Mouse (Mus musculus) erythroblast, adult 5-6 weeks (primary cell): ENCODE data around the gene Socs7. TPM values are rescaled to one million over a fixed set of nuclear protein-coding genes. Genes with fewer than 3 reads are reported as not detected.

ENCODE experiments used
- ATAC-seq: replicated peaks from 2 replicates; pipeline ENCODE4 v1.8.0; 2016; ENCODE audit warnings: moderate number of reproducible peaks, mild to moderate bottlenecking, moderate TSS enrichment, inconsistent platforms; ENCODE audit not compliant: poor library complexity, low FRiP score, severe bottlenecking
- total RNA-seq, 2 experiments: library from RNA; stranded (forward) in 1 of 2; stranded (reverse) in 1 of 2; fragments of 150-400 nt in 1 of 2; fragments of 200-764, 138-1000 nt in 1 of 2; gene quantifications; 2 replicates each; pipeline versions ENCODE4 v1.2.3 to v1.2.4; 2015 to 2017; ENCODE audit warnings: low replicate concordance in 2 of 2

Socs7 gene
- total RNA-seq, 2 experiments from 2014 or later, result 2.0 to 3.1 TPM

DNA sequence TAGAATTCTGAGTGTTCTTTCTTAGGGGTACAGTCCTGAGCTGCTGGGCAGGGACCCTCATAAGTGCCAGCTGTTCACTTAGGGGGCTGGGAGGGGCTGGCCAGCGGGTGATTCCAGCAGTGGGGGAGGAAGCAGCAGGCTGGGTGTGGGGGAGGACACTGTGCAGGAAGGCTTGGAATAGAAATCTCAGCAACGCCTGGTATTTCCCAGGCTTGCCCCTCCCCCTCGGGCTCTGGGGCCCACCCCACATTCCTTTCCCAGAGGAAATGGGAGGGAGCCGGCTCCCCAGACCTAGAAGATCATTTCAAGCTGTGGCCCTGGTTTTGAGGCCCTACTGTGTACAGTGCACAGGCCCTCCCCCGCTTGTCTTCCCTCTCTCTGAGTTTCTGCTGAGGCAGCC lies 75.4 kb downstream of the Socs7 start:
- no peak for ATAC-seq

DNA sequence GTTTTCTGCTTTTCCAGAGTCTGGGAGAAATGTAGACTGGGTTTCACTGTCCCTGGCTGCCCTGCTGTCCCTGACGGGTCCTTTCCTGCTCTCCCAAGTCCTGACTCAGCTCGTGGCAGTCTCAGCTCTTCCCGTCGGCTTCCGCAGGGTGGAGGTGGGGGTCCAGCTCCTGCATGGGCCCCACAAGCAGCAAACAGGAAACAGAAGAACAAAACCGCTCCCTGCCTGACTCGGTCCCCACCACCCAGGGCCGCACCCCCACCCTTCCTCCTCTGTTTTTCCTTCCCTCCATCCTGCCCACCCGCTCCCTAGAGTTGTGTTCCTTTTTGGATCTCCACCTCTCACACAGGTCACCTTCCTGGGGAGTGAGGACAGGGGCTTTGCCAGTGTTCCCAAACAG lies 76.5 kb downstream of the Socs7 start:
- ATAC-seq, result no peak

DNA sequence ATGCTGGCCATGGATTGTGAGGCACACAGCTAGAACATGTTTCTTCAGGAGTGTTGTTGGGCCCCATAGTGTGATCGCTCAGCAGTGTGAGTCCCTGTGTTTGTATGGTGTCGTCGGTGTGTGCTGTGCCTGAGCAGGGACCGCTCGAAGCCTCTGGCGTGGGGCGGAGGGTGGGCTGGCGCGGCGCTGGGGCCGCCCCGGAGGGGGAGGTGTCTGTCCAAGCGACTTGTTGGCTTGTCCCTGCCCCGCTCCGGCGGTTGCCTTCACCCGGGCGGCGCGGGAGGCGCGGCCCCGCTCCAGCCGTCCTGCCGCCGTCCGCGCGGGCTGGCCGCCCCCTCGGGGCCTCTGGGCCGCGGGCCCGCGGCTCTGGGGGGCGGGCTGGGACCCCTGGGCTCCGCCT lies 77.6 kb downstream of the Socs7 start:
- peak; percentile 59 for ATAC-seq

DNA sequence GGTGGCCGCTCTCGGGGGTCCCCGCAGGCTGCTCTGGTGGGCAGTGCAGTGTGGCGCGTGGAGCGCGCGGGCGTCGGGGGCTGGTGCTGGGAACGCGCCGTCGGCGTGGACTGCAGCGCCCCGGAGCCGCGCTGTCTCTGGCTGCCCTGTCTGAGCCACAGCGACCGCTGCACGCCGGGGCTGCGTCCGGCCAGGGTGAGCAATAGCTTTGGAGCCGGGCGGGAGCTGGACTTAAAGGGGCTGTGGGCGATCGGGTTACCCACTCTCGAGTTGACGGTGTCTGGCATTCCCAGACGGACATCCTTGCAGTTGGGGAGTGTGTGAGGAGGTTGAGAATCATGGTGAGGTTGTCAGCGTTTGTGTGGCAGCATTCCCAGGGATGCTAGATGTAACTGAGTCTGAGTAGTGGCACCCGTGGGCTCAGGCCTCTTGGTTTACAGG lies 78.1 kb downstream of the Socs7 start:
- ATAC-seq, result 0 out of 2 replicates have a peak, but pooled peaks have one; percentile 5

DNA sequence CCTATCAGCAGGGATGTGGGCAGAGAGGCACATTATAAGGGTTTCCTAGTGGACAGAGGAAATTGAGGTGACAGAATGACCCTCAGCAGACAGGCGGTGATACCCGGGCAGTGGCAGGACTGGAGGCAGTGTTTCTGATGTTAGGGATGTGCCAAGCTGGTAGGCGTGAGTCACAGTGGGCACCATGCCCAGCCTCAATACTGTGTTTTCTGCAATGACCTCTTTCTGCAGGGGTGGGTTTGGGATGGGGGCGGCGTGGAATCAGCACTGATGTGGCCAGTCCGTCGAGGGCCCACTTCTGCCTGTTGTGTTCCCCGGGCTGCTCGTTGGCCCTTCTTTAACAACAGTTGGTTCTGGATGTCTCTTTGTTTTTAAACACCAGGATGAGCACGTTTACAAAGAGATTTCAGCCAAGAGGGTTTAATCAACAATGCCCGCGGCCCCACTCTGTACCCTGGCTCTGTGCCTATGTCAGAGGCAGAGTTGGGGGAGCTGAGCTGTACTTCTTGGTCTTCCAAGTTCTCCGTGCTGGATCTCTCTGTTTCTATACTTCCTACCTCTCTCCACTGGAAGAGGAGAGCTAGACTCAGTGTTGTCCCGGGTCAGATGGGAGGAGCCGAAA lies 78.8 kb downstream of the Socs7 start:
- 0 out of 2 replicates have a peak, but pooled peaks have one; percentile 21 for ATAC-seq

DNA sequence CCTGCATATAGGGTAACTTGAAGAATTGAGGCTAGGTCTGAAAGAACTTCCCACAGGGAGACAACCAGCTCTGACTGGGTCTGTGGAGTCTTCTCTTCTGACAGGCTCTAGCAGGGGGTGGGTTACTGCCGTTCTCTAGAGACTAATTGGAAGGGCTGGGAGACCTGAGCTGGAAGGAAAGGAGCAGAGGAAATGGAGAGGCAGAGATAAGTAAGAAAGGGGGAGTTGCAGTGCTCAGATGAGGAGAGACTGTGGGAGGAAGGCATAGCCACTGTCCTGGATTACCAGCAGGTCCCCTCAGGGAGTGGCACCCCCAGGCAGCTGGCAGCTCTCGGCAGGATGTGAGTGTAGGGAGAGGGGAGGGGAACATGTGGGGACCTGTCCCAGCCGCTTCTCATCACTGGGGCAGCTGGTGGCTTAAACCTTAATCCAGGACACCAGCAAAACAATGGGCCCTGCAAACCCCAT lies 79.3 kb downstream of the Socs7 start:
- ATAC-seq, result no peak

DNA sequence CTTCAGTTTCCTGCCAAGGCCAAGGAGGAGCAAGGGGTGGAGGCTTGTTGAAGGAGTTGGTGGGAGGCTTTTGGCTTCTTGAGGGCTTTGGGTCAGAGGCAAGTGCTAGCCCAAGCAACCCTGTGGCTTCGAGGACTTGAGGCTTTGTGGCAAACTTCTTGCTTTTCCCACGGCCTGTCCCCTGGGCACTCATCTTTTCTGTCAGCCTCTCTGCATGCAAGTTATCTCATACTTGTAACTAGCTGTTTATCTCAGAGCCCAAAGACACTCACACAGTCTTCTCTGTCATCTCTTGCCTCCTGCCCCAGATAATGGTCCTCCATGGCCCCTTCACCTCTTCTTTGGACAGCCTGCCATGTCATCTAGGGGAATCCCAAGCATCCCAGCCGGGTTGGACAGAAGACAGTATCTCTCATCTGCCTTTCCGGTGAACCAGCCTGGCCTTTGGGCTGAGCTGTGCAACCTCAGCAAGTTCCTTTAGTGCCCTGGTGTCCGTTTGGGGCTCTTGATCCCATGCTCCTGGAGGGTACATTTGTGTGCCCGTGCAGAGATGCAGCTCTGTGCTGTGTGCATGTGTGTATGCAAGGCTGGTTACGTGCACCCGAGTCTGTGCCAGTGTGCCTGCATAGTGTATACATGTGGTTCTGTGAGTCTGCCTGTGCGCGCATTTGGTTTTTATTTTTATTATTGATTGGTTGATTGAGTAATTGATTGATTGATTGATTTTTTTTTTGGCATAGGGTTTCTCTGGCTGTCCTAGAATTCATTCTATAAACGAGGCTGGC lies 80.7 kb downstream of the Socs7 start:
- 0 out of 2 replicates have a peak, but pooled peaks have one; percentile 10 for ATAC-seq

DNA sequence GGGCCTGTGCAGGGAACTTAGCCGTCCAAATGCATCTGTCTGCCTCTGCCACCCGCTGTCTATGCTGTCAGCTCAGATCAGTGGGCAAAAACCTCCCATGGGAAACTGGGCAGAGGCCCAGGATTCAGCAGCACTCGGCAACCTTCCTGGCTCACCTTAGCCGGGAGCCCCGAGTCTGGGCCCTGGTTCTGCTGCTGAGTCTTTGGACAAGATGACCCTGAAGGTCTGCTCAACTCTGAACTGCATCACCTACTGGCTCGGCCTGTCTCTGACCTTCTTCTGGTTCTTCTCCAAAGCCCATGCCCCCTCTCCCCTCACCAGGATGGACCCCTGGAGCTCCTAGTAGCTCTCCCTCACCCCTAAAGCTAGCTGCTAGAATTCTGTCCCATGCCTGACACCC lies 83.2 kb downstream of the Socs7 start:
- no peak for ATAC-seq

DNA sequence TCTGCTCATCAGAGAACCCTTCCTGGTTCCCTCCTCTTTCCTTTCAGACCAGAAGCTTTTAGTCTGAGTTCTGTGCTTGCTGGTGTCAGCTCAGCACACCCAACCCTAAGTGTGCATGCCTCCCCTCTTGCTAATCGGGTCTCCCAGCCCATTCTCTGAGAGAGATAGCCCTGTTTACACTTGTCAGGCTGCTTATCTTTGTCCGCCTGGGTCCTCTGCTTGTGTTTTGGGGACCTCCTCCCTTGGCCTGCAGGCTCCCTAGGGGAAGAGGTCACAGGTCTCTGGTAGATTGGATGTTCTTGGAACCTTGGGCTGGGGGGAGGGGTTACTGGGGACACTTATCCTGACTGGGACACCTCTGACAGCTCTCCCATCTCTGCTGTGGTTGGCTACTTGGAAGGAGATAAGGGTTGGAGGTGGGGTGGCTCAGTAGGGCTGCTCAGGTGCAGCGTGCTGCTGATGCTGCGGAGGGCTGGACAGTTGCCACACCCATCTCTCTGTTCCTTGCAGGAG lies 83.7 kb downstream of the Socs7 start:
- peak; percentile 65 for ATAC-seq

DNA sequence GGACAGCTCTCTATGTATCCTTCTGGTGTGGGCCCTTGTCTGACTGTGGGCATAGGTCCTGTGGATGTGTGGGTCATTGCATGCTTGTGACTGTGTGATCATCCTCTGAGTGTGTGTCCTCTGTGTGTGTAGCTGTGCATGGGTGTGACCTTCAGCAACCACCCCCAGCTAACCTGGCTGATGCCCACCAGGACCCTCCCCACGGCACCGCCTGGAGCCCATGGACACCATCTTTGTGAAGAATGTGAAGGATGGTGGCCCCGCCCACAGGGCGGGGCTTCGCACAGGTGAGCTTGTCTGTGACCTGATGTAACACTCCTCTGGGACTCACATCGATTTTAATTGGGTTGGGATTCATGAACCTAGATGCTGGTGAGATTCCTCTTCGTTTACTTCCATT lies 85.6 kb downstream of the Socs7 start:
- ATAC-seq, result no peak

Other genes starting within 250 kb of the Socs7 start
- gene Tbx21, start 247.2 kb upstream of the Socs7 start, total RNA-seq (2015; ENCODE audit: low replicate concordance), result not detected in 2 replicates
- not detected in 2 replicates for gene Tbx21, start 247.2 kb upstream of the Socs7 start, total RNA-seq (2017; ENCODE audit: low replicate concordance)
- 0.96 and 2.7 TPM in 2 replicates for gene Tbkbp1, start 211.1 kb upstream of the Socs7 start, total RNA-seq (2015; ENCODE audit: low replicate concordance)
- gene Tbkbp1, start 211.1 kb upstream of the Socs7 start, total RNA-seq (2017; ENCODE audit: low replicate concordance), result 0.70 and 6.3 TPM in 2 replicates
- 30.6 and 42.6 TPM in 2 replicates for gene Kpnb1, start 174.7 kb upstream of the Socs7 start, total RNA-seq (2015; ENCODE audit: low replicate concordance)
- gene Kpnb1, start 174.7 kb upstream of the Socs7 start, total RNA-seq (2017; ENCODE audit: low replicate concordance), result 102 and 119 TPM in 2 replicates
- 18.1 and 21.7 TPM in 2 replicates for gene Npepps, start 81.9 kb upstream of the Socs7 start, total RNA-seq (2015; ENCODE audit: low replicate concordance)
- 7.2 and 21.7 TPM in 2 replicates for gene Npepps, start 81.9 kb upstream of the Socs7 start, total RNA-seq (2017; ENCODE audit: low replicate concordance)
- gene Mrpl45, start 46.8 kb upstream of the Socs7 start, total RNA-seq (2015; ENCODE audit: low replicate concordance), result 3.6 and 7.3 TPM in 2 replicates
- 3.7 and 9.2 TPM in 2 replicates for gene Mrpl45, start 46.8 kb upstream of the Socs7 start, total RNA-seq (2017; ENCODE audit: low replicate concordance)
- gene Gpr179, start 10.5 kb upstream of the Socs7 start, total RNA-seq (2015; ENCODE audit: low replicate concordance), result not detected in 2 replicates
- not detected in 2 replicates for gene Gpr179, start 10.5 kb upstream of the Socs7 start, total RNA-seq (2017; ENCODE audit: low replicate concordance)
- gene Arhgap23, start 53.0 kb downstream of the Socs7 start, total RNA-seq (2015; ENCODE audit: low replicate concordance), result 21.3 and 21.9 TPM in 2 replicates
- gene Arhgap23, start 53.0 kb downstream of the Socs7 start, total RNA-seq (2017; ENCODE audit: low replicate concordance), result 25.6 and 30.2 TPM in 2 replicates
- gene 4933428G20Rik, start 137.8 kb downstream of the Socs7 start, total RNA-seq (2015; ENCODE audit: low replicate concordance), result not detected in 2 replicates
- gene 4933428G20Rik, start 137.8 kb downstream of the Socs7 start, total RNA-seq (2017; ENCODE audit: low replicate concordance), result not detected in 2 replicates
- not detected in 2 replicates for gene Srcin1, start 213.6 kb downstream of the Socs7 start, total RNA-seq (2015; ENCODE audit: low replicate concordance)
- gene Srcin1, start 213.6 kb downstream of the Socs7 start, total RNA-seq (2017; ENCODE audit: low replicate concordance), result not detected in 2 replicates